Mouse (Mus musculus): ENCODE measurements around the gene Fam198b. TPM values are rescaled to one million over a fixed set of nuclear protein-coding genes. Genes with fewer than 3 reads are reported as not detected.

Fam198b gene
- polyA plus RNA-seq, 1 experiment from 2014 or later: 1.7 TPM

- Histone ChIP-seq H3K9me3 (no peaks in the 10 kb centered on the region), H3K4me1 (replicated peaks) (no peaks in the 10 kb centered on the region; the same call in 1 of the 2 replicates), H3K36me3 (no peaks in the 10 kb centered on the region), H3K27me3 (ENCODE audit: insufficient read depth, poor library complexity, severe bottlenecking) (no peaks in the 10 kb centered on the region), H3K4me3 (no peak overlapping the region), H3K27ac (no peak overlapping the region)
- no peak for DNase-seq (ENCODE audit: low spot score)
- WGBS: 80% methylated on average over 3 of the region's 3 CpGs
Observed at GRCm38 (mm10) chr3:79858221-79858620, 26.1 kb upstream of the Fam198b start.

- no peaks in the 10 kb centered on the region for H3K27me3 ChIP-seq (ENCODE audit: insufficient read depth, poor library complexity, severe bottlenecking)
- H3K9me3 ChIP-seq: no peaks in the 10 kb centered on the region
- no peaks in the 10 kb centered on the region for H3K36me3 ChIP-seq
- no peak overlapping the region for H3K27ac ChIP-seq
- H3K4me3 ChIP-seq: no peak overlapping the region
- WGBS: 88% methylated on average over 7 of the region's 7 CpGs
- no peaks in the 10 kb centered on the region for H3K4me1 ChIP-seq (replicated peaks)
- DNase-seq (ENCODE audit: low spot score): no peak
Observed at GRCm38 (mm10) chr3:79864824-79865223, 19.5 kb upstream of the Fam198b start.

- H3K27ac ChIP-seq: no peak overlapping the region
- H3K9me3 ChIP-seq: no peaks in the 10 kb centered on the region
- no peaks in the 10 kb centered on the region for H3K36me3 ChIP-seq
- H3K27me3 ChIP-seq (ENCODE audit: insufficient read depth, poor library complexity, severe bottlenecking): no peaks in the 10 kb centered on the region
- no peaks in the 10 kb centered on the region for H3K4me1 ChIP-seq (replicated peaks)
- H3K4me3 ChIP-seq: no peak overlapping the region
- no peak for DNase-seq (ENCODE audit: low spot score)
- WGBS: 81% methylated on average over 3 of the region's 3 CpGs
Observed at GRCm38 (mm10) chr3:79866089-79866488, 18.2 kb upstream of the Fam198b start.

- H3K9me3 ChIP-seq: no peaks in the 10 kb centered on the region
- no peak overlapping the region for H3K4me3 ChIP-seq
- no peaks in the 10 kb centered on the region for H3K4me1 ChIP-seq (replicated peaks)
- no peak for DNase-seq (ENCODE audit: low spot score)
- 84% methylated on average over 9 of the region's 9 CpGs for WGBS
- no peak overlapping the region for H3K27ac ChIP-seq
- no peaks in the 10 kb centered on the region for H3K27me3 ChIP-seq (ENCODE audit: insufficient read depth, poor library complexity, severe bottlenecking)
- no peaks in the 10 kb centered on the region for H3K36me3 ChIP-seq
Observed at GRCm38 (mm10) chr3:79866526-79866925, 17.8 kb upstream of the Fam198b start.

- Histone ChIP-seq H3K9me3 (no peaks in the 10 kb centered on the region), H3K27ac (no peak overlapping the region)
- DNase-seq (ENCODE audit: low spot score): no peak
Observed at GRCm38 (mm10) chr3:79867121-79867709, 17.1 kb upstream of the Fam198b start.

GRCm38 (mm10) chr3:79875471-79875870 is 8.9 kb upstream of the Fam198b start:
- no peak overlapping the region for H3K27ac ChIP-seq
- H3K27me3 ChIP-seq (ENCODE audit: insufficient read depth, poor library complexity, severe bottlenecking): no peaks in the 10 kb centered on the region
- no peak overlapping the region for H3K4me3 ChIP-seq
- no peaks in the 10 kb centered on the region for H3K9me3 ChIP-seq
- H3K4me1 ChIP-seq (replicated peaks): no peaks in the 10 kb centered on the region
- WGBS: 92% methylated on average over 5 of the region's 5 CpGs
- H3K36me3 ChIP-seq: no peaks in the 10 kb centered on the region
- DNase-seq (ENCODE audit: low spot score): no peak

More at GRCm38 (mm10) chr3:79867121-79867709, 17.1 kb upstream of the Fam198b start:
- H3K4me3 ChIP-seq: no peak overlapping the region
- H3K27me3 ChIP-seq (ENCODE audit: insufficient read depth, poor library complexity, severe bottlenecking): no peaks in the 10 kb centered on the region
- WGBS: 80% methylated on average over 1 of the region's 1 CpGs
- no peaks in the 10 kb centered on the region for H3K36me3 ChIP-seq
- H3K4me1 ChIP-seq (replicated peaks): no peaks in the 10 kb centered on the region

- 75% methylated on average over 3 of the region's 3 CpGs for WGBS
- Histone ChIP-seq H3K27ac (no peak overlapping the region), H3K4me3 (no peak overlapping the region), H3K4me1 (replicated peaks) (no peaks in the 10 kb centered on the region), H3K9me3 (no peaks in the 10 kb centered on the region), H3K36me3 (no peaks in the 10 kb centered on the region), H3K27me3 (ENCODE audit: insufficient read depth, poor library complexity, severe bottlenecking) (no peaks in the 10 kb centered on the region)
- DNase-seq (ENCODE audit: low spot score): no peak
Observed at GRCm38 (mm10) chr3:79878350-79878749, 6.0 kb upstream of the Fam198b start.

GRCm38 (mm10) chr3:79879246-79879645 is 5.1 kb upstream of the Fam198b start:
- H3K36me3 ChIP-seq: no peaks in the 10 kb centered on the region
- 71% methylated on average over 9 of the region's 9 CpGs for WGBS
- no peak overlapping the region for H3K4me3 ChIP-seq
- no peak overlapping the region for H3K27ac ChIP-seq
- DNase-seq (ENCODE audit: low spot score): no peak
- no peaks in the 10 kb centered on the region for H3K27me3 ChIP-seq (ENCODE audit: insufficient read depth, poor library complexity, severe bottlenecking)
- no peaks in the 10 kb centered on the region for H3K9me3 ChIP-seq
- peaks cover 1% of the 10 kb centered on the region; the same call in 1 of the 2 replicates for H3K4me1 ChIP-seq (replicated peaks)

GRCm38 (mm10) chr3:79881645-79882044 is 2.7 kb upstream of the Fam198b start:
- no peaks in the 10 kb centered on the region for H3K36me3 ChIP-seq

GRCm38 (mm10) chr3:79883092-79883491 is 1.2 kb upstream of the Fam198b start:
- WGBS: 48% methylated on average over 7 of the region's 7 CpGs

More at GRCm38 (mm10) chr3:79881645-79882044, 2.7 kb upstream of the Fam198b start:
- Histone ChIP-seq H3K4me3 (no peak overlapping the region), H3K9me3 (no peaks in the 10 kb centered on the region), H3K27me3 (ENCODE audit: insufficient read depth, poor library complexity, severe bottlenecking) (no peaks in the 10 kb centered on the region), H3K4me1 (replicated peaks) (peaks cover 13% of the 10 kb centered on the region), H3K27ac (no peak overlapping the region)
- DNase-seq (ENCODE audit: low spot score): no peak
- 58% methylated on average over 2 of the region's 2 CpGs for WGBS

GRCm38 (mm10) chr3:79884761-79885189 is 442 bp downstream of the Fam198b start:
- WGBS: 56% methylated on average over 9 of the region's 9 CpGs

More at GRCm38 (mm10) chr3:79883092-79883491, 1.2 kb upstream of the Fam198b start:
- no peaks in the 10 kb centered on the region for H3K9me3 ChIP-seq
- no peak overlapping the region for H3K4me3 ChIP-seq
- peak; percentile 55 for DNase-seq (ENCODE audit: low spot score)
- H3K27ac ChIP-seq: no peak overlapping the region
- H3K4me1 ChIP-seq (replicated peaks): peaks cover 20% of the 10 kb centered on the region
- no peaks in the 10 kb centered on the region for H3K27me3 ChIP-seq (ENCODE audit: insufficient read depth, poor library complexity, severe bottlenecking)
- no peaks in the 10 kb centered on the region for H3K36me3 ChIP-seq

GRCm38 (mm10) chr3:79885686-79886356 is 1.5 kb downstream of the Fam198b start:
- peak overlapping the region; percentile 13; the same call in 1 of the 2 replicates for H3K4me3 ChIP-seq
- no peaks in the 10 kb centered on the region for H3K27me3 ChIP-seq (ENCODE audit: insufficient read depth, poor library complexity, severe bottlenecking)
- no peaks in the 10 kb centered on the region for H3K36me3 ChIP-seq
- 69% methylated on average over 19 of the region's 19 CpGs for WGBS
- H3K4me1 ChIP-seq (replicated peaks): peaks cover 20% of the 10 kb centered on the region
- peak; percentile 13 for DNase-seq (ENCODE audit: low spot score)
- no peaks in the 10 kb centered on the region for H3K9me3 ChIP-seq
- peak overlapping the region; percentile 41 for H3K27ac ChIP-seq

More at GRCm38 (mm10) chr3:79884761-79885189, 442 bp downstream of the Fam198b start:
- H3K27ac ChIP-seq: 0 out of 2 replicates have a peak overlapping the region, but pooled peaks have one; percentile 29
- no peaks in the 10 kb centered on the region for H3K36me3 ChIP-seq
- H3K9me3 ChIP-seq: no peaks in the 10 kb centered on the region
- no peak overlapping the region for H3K4me3 ChIP-seq
- no peaks in the 10 kb centered on the region for H3K27me3 ChIP-seq (ENCODE audit: insufficient read depth, poor library complexity, severe bottlenecking)
- peaks cover 20% of the 10 kb centered on the region for H3K4me1 ChIP-seq (replicated peaks)
- DNase-seq (ENCODE audit: low spot score): peak; percentile 55

- Histone ChIP-seq H3K27ac (peak overlapping the region; percentile 41; the same call in 1 of the 2 replicates), H3K4me1 (replicated peaks) (peaks cover 20% of the 10 kb centered on the region), H3K27me3 (ENCODE audit: insufficient read depth, poor library complexity, severe bottlenecking) (no peaks in the 10 kb centered on the region), H3K9me3 (no peaks in the 10 kb centered on the region), H3K36me3 (no peaks in the 10 kb centered on the region), H3K4me3 (no peak overlapping the region)
- no peak for DNase-seq (ENCODE audit: low spot score)
- 90% methylated on average over 23 of the region's 23 CpGs for WGBS
Observed at GRCm38 (mm10) chr3:79886357-79887091, 2.2 kb downstream of the Fam198b start.

All from hindbrain, embryonic 10.5 days (tissue).